14 mouse cellular contexts compared by ENCODE assay signal in genomic region chr2:120652256-120652924, GRCm38 (mm10). TPM values are rescaled to one million over a fixed set of nuclear protein-coding genes. Genes with fewer than 3 reads are reported as not detected.
A peak's percentile ranks its signal among the peaks of the same experiment; 100 is the strongest.
DNase-seq lines count a peak whose midpoint lies in the region; ATAC-seq and TF ChIP-seq lines count a peak whose summit lies in the region.
"Had no signal": no experiment of that assay in that cellular context is flagged by ENCODE, and none has a peak within 500 bp of the region (broad histone marks: within the 10 kb centered on the region; RNA-seq: fewer than 3 reads in every experiment).

No protein-coding gene starts in this region.

- TF ChIP-seq POLR2A in embryonic fibroblast, embryonic 13.5 days (IDR thresholded peaks at IDR 0.05; ENCODE audit: low read depth, low read length) = no peak

- no peak for DNase-seq in gastrocnemius, adult 2 months
- DNase-seq in gastrocnemius, adult 18-20 months (ENCODE audit: low spot score) = no peak
- DNase-seq in kidney, postnatal 0 days (ENCODE audit: low spot score) = peak; percentile 40
- no peak for DNase-seq in kidney, adult 11 months
- peak; percentile 25 for DNase-seq in 3134 (ENCODE audit: extremely low read depth, insufficient read length, low spot score)
- no peak for DNase-seq in urinary bladder, adult 2 months (ENCODE audit: low spot score)
- DNase-seq in right cerebral cortex, adult 2 months (ENCODE audit: low spot score in 2 of 2) = no peak
- DNase-seq: adrenal gland, postnatal 36 days; cerebellum, postnatal 14 days; retina, postnatal 1 day had no signal

- no peak overlapping the region for H3K4me2 ChIP-seq in kidney, postnatal 0 days (ENCODE audit: low read length)
- H3K4me2 ChIP-seq: hindbrain, embryonic 13.5 days; liver, embryonic 15.5 days had no signal

- no peak for ATAC-seq in kidney, postnatal 0 days (replicated peaks; ENCODE audit: low FRiP score, low read depth)

- H3K36me3 ChIP-seq in kidney, postnatal 0 days (ENCODE audit: insufficient read depth, low read length) = no peaks in the 10 kb centered on the region
- H3K36me3 ChIP-seq: hindbrain, embryonic 13.5 days; liver, embryonic 15.5 days had no signal

- H3K9ac ChIP-seq in kidney, postnatal 0 days (ENCODE audit: low read depth, low read length) = no peak overlapping the region
- H3K9ac ChIP-seq: hindbrain, embryonic 13.5 days; liver, embryonic 15.5 days had no signal

- no peaks in the 10 kb centered on the region for H3K27me3 ChIP-seq in kidney, postnatal 0 days (ENCODE audit: insufficient read depth, low read length)
- H3K27me3 ChIP-seq: hindbrain, embryonic 13.5 days had no signal

- H3K4me3 ChIP-seq in gastrocnemius, adult 2 months = peak overlapping the region; percentile 34
- H3K4me3 ChIP-seq in kidney, postnatal 0 days (replicated peaks; ENCODE audit: low read depth, low read length) = no peak overlapping the region
- no peak overlapping the region for H3K4me3 ChIP-seq in embryonic fibroblast, embryonic 13.5 days (ENCODE audit: insufficient read depth, low read length)
- H3K4me3 ChIP-seq: hindbrain, embryonic 13.5 days; liver, embryonic 15.5 days; myocyte had no signal

- TF ChIP-seq CTCF in gastrocnemius, adult 2 months (IDR thresholded peaks at IDR 0.05) = no peak
- no peak for TF ChIP-seq CTCF in kidney, postnatal 0 days (IDR thresholded peaks at IDR 0.05; ENCODE audit: low read depth)
- no peak for TF ChIP-seq CTCF in embryonic fibroblast, embryonic 13.5 days (IDR thresholded peaks at IDR 0.05; ENCODE audit: borderline replicate concordance, insufficient read depth, low read length)

- peak overlapping the region; percentile 78 for H3K27ac ChIP-seq in gastrocnemius, adult 2 months
- peak overlapping the region; percentile 37; the same call in 1 of the 2 replicates for H3K27ac ChIP-seq in kidney, postnatal 0 days
- H3K27ac ChIP-seq in embryonic fibroblast, embryonic 13.5 days (ENCODE audit: insufficient read depth, low read length) = peak overlapping the region; percentile 95
- H3K27ac ChIP-seq: hindbrain, embryonic 13.5 days; liver, embryonic 15.5 days had no signal

- H3K9me3 ChIP-seq in kidney, postnatal 0 days (replicated peaks; ENCODE audit: low read length) = no peaks in the 10 kb centered on the region
- H3K9me3 ChIP-seq: hindbrain, embryonic 13.5 days; liver, embryonic 15.5 days had no signal

- no peaks in the 10 kb centered on the region for H3K4me1 ChIP-seq in kidney, postnatal 0 days (replicated peaks; ENCODE audit: insufficient read depth, low read length)
- H3K4me1 ChIP-seq in embryonic fibroblast, embryonic 13.5 days (ENCODE audit: control insufficient read depth, insufficient read depth, low read length) = peaks cover 11% of the 10 kb centered on the region
- H3K4me1 ChIP-seq: hindbrain, embryonic 13.5 days had no signal

- 80% methylated on average over 7 of the region's 7 CpGs for WGBS in kidney, postnatal 0 days

- intact Hi-C loops in gastrocnemius, adult 2 months (cut with DNase I) = no loop called here

RNA-seq across cellular contexts. Expression of gene Stard9, which starts 23.5 kb away (rescaled TPM):
- 1 to 10 TPM; 3.0 TPM for total RNA-seq in gastrocnemius, adult 2 months (2021)
- total RNA-seq in gastrocnemius, adult 18-20 months (2021) = 1 to 10 TPM; 1.8 to 2.3 TPM
- polyA plus RNA-seq in kidney, postnatal 0 days (2015; fragmentation: Nextera tagmentation; extraction: Ambion mirVana) = 4.3 and 4.5 TPM in 2 replicates
- polyA plus RNA-seq in embryonic fibroblast, embryonic 13.5 days (2011; ENCODE audit: insufficient read length, low read depth, missing spikeins) = 8.6 and 11.5 TPM in 2 replicates
- polyA plus RNA-seq in urinary bladder, adult 2 months (2012; rRNA removed) = 22.1 and 23.0 TPM in 2 replicates

RNA-seq across cellular contexts. Expression of gene Lrrc57, which starts 43.1 kb away (rescaled TPM):
- total RNA-seq in gastrocnemius, adult 2 months (2021) = 10 to 100 TPM in 1 of 2 experiments, 1 to 10 TPM in 1; 9.9 to 13.9 TPM
- 10 to 100 TPM; 12.6 to 12.9 TPM for total RNA-seq in gastrocnemius, adult 18-20 months (2021)
- 19.2 and 20.8 TPM in 2 replicates for polyA plus RNA-seq in kidney, postnatal 0 days (2015; fragmentation: Nextera tagmentation; extraction: Ambion mirVana)
- 13.0 and 16.6 TPM in 2 replicates for polyA plus RNA-seq in embryonic fibroblast, embryonic 13.5 days (2011; ENCODE audit: insufficient read length, low read depth, missing spikeins)
- 19.2 and 24.2 TPM in 2 replicates for polyA plus RNA-seq in urinary bladder, adult 2 months (2012; rRNA removed)

RNA-seq across cellular contexts. Expression of gene Haus2, which starts 43.2 kb away (rescaled TPM):
- total RNA-seq in gastrocnemius, adult 2 months (2021) = 1 to 10 TPM; 5.7 to 8.6 TPM
- total RNA-seq in gastrocnemius, adult 18-20 months (2021) = 1 to 10 TPM; 6.6 to 6.7 TPM
- 14.1 and 18.4 TPM in 2 replicates for polyA plus RNA-seq in kidney, postnatal 0 days (2015; fragmentation: Nextera tagmentation; extraction: Ambion mirVana)
- polyA plus RNA-seq in embryonic fibroblast, embryonic 13.5 days (2011; ENCODE audit: insufficient read length, low read depth, missing spikeins) = 19.5 and 26.0 TPM in 2 replicates
- polyA plus RNA-seq in urinary bladder, adult 2 months (2012; rRNA removed) = 11.5 and 12.7 TPM in 2 replicates

Comparison
In these comparisons a context has a peak if more than half of its experiments do, and no peak if none do; other contexts are left out.
1. DNase-seq: peak in kidney, postnatal 0 days (single experiment) and 3134 (single experiment); none in gastrocnemius, adult 2 months (single experiment), gastrocnemius, adult 18-20 months (single experiment), kidney, adult 11 months (single experiment), urinary bladder, adult 2 months (single experiment) and right cerebral cortex, adult 2 months (0 of 2).
2. H3K27ac ChIP-seq: peak in every context shown above with its lines; median percentile 95 in embryonic fibroblast, embryonic 13.5 days; 78 in gastrocnemius, adult 2 months; 37 in kidney, postnatal 0 days.